Mouse (Mus musculus): Measurements from ENCODE around the gene Trpm8. TPM values are rescaled to one million over a fixed set of nuclear protein-coding genes. Genes with fewer than 3 reads are reported as not detected.

Trpm8 gene
- polyA plus RNA-seq, 1 experiment from 2014 or later, result not detected

DNA sequence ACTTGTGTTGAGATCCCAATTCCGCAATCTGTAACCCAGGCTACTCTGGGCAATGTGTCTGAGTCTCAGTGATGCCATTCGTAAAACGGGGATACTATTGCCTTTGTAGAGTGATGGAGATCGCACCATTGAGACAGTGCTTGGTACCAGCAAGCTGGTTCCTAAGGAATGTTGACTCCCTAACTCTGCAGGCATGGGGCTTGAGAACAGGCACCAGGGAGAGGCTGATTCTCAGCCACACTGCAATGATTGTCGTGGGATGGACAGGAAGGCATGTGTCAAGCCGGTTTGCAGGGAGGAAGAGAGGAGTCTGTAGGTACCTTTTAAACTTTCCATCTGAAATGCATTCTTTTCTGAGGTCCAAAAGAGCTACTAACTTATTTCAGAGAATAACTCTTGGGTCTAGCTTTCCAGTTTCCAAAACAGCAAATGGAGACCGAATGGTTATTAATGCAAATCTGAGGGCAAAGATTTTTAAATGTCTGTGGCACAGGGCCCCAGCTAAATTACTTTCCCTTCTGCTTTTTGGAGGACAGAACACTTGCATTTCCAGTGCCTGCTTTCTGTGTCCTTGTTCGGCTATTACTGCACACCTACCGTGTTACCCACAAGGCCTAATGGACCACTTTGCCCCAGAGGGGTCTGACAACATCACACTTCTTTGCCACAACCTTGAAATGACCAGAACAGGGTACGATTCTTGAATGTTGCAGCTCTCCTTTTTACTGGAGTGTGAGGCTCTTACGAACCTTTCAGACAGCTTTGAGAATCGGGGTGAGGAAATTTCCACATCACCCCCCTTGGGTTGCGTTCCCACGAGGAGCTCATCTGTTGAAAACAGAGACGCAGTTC is 6.1 kb downstream of the Trpm8 start:
- Histone ChIP-seq H3K4me1 (no peaks in the 10 kb centered on the region), H3K4me3 (no peak overlapping the region), H3K27ac (no peak overlapping the region), H3K27me3 (no peaks in the 10 kb centered on the region), H3K9ac (no peak overlapping the region), H3K4me2 (replicated peaks) (no peak overlapping the region), H3K36me3 (no peaks in the 10 kb centered on the region), H3K9me3 (replicated peaks) (peaks cover 63% of the 10 kb centered on the region)
- WGBS, result 79% methylated on average over 15 of the region's 15 CpGs
- no peak for ATAC-seq (ENCODE audit: low FRiP score)

DNA sequence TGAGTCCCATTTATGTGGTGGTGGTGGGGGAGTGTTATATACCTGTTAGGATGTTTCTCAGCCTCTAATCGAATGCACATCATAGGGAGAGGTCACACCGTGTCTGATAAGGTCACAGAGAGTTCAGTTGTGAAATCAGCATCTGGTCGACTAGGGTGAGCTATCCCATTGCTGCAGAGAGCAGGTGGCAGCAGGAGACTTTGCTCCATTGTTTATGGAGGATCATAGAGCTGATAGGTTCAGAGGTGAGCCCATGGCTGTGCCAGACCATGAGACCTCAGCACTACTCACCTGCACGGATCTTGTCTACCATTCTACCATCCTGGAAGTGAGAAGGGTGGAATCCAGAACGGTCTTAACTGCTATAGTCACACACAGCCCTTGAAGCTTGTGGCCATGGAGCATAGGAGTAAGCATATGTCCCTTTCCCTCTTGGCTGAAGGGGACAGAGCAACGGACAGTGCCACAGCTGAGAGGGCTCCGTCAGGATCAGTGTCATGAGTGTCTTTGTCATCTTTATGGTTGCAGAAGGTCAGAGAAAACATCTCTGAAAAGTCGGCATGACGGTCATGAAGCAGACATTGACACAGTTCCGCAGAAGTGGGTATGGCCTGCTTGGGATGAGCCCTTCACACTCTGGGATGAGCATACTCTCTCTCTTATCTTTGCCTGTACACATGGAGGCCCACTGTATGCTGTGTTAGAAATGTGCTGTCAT is 6.9 kb downstream of the Trpm8 start:
- Histone ChIP-seq H3K4me1 (no peaks in the 10 kb centered on the region), H3K4me3 (no peak overlapping the region), H3K9me3 (replicated peaks) (peaks cover 68% of the 10 kb centered on the region), H3K9ac (no peak overlapping the region), H3K36me3 (no peaks in the 10 kb centered on the region), H3K27me3 (no peaks in the 10 kb centered on the region), H3K27ac (no peak overlapping the region), H3K4me2 (replicated peaks) (no peak overlapping the region)
- WGBS, result 60% methylated on average over 10 of the region's 10 CpGs
- ATAC-seq (ENCODE audit: low FRiP score), result peak; percentile 36

DNA sequence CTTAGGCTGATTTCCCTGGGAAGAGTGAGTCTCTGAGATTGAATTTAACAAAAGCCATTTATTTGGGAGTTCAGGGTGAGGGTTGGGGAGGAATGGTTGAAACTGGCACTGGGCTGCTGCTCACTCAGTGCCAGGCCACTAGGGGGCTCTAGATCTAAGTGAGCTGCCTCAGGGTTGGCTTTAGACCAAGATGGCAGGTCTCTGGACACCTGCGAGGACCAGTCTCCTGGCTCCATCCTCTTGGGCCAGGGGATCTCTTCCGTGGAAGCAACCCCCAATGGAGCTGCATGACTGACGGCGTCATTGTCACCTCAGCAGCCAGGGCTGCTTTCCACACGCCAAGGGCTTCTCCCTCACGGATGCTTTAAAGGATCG is 7.5 kb downstream of the Trpm8 start:
- Histone ChIP-seq H3K36me3 (no peaks in the 10 kb centered on the region), H3K4me2 (replicated peaks) (no peak overlapping the region), H3K9ac (no peak overlapping the region), H3K4me3 (no peak overlapping the region), H3K27me3 (no peaks in the 10 kb centered on the region), H3K27ac (no peak overlapping the region), H3K9me3 (replicated peaks) (peaks cover 73% of the 10 kb centered on the region), H3K4me1 (no peaks in the 10 kb centered on the region)
- 61% methylated on average over 7 of the region's 7 CpGs for WGBS
- ATAC-seq (ENCODE audit: low FRiP score), result peak; percentile 15; the same call in 1 of the 2 replicates

DNA sequence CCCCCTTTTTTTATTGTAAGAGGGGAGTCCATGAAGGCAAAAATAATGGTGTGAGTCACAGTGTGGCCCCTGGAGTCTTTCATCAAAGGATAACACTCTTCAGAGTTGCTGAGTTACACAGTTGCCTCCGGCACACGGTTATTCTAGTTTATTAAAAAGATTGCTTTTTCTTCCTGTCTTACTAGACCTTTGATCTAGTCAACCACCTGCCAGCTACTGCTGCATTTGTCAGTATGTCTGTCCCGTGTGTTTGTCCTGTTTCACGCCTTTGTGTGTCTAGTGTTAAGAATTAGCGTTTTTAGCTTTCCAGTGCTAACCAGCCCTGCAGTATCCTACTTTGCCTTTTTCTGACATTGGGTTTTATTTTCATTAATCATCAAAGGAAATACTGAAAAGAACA is 8.2 kb downstream of the Trpm8 start:
- H3K27me3 ChIP-seq, result no peaks in the 10 kb centered on the region
- H3K9ac ChIP-seq, result no peak overlapping the region
- 70% methylated on average over 5 of the region's 5 CpGs for WGBS

DNA sequence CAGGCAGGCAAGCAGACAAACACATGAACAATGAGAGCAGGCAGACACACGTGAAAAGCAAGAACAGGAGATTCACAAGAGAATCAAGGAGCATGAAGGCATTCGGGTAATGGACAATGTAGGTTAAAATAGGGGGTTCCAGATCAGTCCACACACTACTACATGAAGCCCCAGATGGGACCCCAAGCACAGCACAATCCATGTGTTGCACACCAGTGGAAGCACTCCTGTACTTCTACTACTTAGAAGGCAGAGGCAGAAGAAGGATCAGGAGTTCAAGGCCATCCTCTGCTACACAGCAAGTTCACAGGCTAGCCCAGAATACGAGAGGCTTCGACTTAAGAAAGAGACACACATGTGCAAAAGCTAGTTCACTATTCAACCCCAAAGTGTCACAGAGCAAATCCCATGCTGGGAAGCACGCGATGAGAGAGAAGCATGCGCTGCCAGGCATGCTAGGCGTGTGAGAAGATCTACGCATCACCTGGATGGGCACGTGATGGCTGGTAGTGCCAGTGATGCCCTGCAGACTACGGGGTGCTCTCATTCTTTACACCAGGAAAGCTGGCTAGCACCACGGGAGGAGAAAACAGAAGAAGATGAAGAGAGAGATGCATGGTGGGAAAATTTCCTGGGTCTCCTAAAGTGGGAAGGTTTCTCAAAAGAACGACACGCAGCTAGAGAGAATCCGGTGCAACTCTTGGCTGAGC is 8.8 kb downstream of the Trpm8 start:
- Histone ChIP-seq H3K27me3 (no peaks in the 10 kb centered on the region), H3K4me2 (replicated peaks) (no peak overlapping the region), H3K4me1 (no peaks in the 10 kb centered on the region), H3K9ac (no peak overlapping the region), H3K9me3 (replicated peaks) (peaks cover 85% of the 10 kb centered on the region), H3K4me3 (no peak overlapping the region), H3K36me3 (no peaks in the 10 kb centered on the region), H3K27ac (no peak overlapping the region)
- 83% methylated on average over 15 of the region's 15 CpGs for WGBS
- ATAC-seq (ENCODE audit: low FRiP score), result no peak

More for the DNA sequence above, 8.2 kb downstream of the Trpm8 start:
- H3K27ac ChIP-seq, result no peak overlapping the region
- H3K36me3 ChIP-seq, result no peaks in the 10 kb centered on the region
- H3K4me2 ChIP-seq (replicated peaks), result no peak overlapping the region
- ATAC-seq (ENCODE audit: low FRiP score), result no peak
- peaks cover 80% of the 10 kb centered on the region for H3K9me3 ChIP-seq (replicated peaks)
- H3K4me1 ChIP-seq, result no peaks in the 10 kb centered on the region
- no peak overlapping the region for H3K4me3 ChIP-seq

DNA sequence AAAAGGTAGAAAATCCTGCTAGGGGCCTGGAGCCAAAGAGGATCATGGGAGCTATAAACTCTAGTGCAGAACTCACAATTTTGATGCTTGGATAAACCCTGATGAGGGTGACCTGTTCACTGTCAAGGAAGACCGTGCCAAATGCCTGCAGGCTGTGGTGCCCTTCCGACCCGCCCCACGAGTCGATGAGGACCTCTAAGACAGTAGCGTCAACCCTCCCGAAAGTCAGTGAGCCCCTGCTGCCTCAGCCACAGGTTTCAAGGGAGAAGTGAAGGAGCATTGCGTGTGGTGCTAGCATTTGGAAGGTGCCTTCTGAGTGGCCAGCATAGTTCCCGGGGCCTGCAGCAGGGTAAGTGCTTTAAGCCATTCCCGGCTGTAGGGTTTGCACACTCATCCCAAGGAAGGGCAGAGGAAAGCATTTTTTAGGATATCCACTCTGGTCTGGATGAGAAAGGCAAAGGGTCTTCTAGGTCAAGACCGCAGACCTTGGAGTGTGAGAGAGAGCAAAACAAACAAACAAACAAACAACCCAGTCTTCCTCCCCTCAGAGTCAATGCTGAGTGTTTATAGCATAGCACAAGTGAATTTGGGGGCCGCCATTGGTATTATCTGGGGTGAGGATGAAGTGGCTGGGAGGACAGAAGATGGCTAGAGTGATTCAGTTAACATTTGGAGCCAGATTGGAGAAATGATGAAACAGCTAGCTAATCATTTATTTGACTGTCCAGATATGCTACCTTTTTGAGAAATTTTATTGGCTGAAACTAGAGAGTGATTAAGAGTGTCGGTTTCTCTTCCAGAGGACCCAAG is 9.6 kb downstream of the Trpm8 start:
- Histone ChIP-seq H3K4me1 (no peaks in the 10 kb centered on the region), H3K9me3 (replicated peaks) (peaks cover 88% of the 10 kb centered on the region), H3K4me3 (no peak overlapping the region), H3K36me3 (no peaks in the 10 kb centered on the region), H3K27me3 (no peaks in the 10 kb centered on the region), H3K27ac (no peak overlapping the region), H3K9ac (no peak overlapping the region), H3K4me2 (replicated peaks) (no peak overlapping the region)
- WGBS, result 74% methylated on average over 13 of the region's 13 CpGs
- no peak for ATAC-seq (ENCODE audit: low FRiP score)

DNA sequence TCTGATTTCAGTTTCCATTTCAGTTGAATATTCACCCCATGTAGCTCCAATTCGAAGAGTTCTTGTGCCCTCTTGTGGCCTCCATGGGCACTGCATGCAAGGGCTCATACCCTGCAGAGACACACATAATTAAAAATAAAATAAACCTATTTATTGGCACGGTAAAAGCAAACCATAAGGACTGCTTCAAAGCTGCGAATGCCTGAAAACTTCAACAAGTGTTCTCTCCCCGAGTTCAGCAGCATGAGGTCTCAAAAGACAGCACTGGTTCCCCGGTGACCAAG is 10.2 kb downstream of the Trpm8 start:
- H3K36me3 ChIP-seq, result no peaks in the 10 kb centered on the region

DNA sequence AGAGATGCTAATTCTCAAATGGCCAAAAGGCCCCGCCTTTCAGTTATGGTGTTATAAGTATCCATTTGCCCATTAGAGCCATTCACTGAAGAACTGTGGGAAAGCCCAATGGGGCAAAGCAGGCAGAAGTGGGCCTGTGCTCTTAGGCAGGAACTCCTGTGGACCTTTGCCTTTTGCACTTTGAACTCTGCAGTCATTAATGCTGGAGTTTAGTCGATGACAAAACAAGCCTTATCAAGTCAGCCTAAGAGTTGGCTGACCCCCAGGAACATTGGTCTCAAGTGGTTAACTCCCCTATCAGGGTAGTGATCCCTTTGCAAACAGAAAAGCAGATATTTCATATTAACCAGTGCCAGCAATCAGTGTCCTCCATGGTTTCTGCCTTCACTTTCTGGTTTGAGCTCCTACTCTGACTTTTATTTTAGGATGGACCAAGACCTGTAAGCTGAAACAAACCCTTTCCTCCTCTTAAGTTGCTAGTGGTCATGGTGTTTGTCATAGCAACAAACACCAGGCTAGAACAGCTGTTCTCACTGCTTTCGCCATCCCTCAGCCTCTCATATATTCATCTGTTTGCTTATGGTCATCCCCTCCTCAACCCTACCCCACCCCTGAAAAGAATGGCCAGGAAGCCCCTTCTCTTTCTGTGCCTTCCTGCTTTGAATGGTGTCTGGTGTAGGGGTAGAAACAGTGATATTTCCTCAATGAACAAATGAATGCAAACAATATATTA is 10.8 kb downstream of the Trpm8 start:
- Histone ChIP-seq H3K27ac (no peak overlapping the region), H3K4me1 (no peaks in the 10 kb centered on the region), H3K4me2 (replicated peaks) (no peak overlapping the region), H3K36me3 (no peaks in the 10 kb centered on the region), H3K9ac (no peak overlapping the region), H3K27me3 (no peaks in the 10 kb centered on the region), H3K4me3 (no peak overlapping the region), H3K9me3 (replicated peaks) (peaks cover 82% of the 10 kb centered on the region)
- WGBS, result 43% methylated on average over 3 of the region's 3 CpGs
- no peak for ATAC-seq (ENCODE audit: low FRiP score)

More for the DNA sequence above, 10.2 kb downstream of the Trpm8 start:
- no peak overlapping the region for H3K27ac ChIP-seq
- 34% methylated on average over 5 of the region's 5 CpGs for WGBS
- no peak overlapping the region for H3K9ac ChIP-seq
- H3K9me3 ChIP-seq (replicated peaks), result peaks cover 88% of the 10 kb centered on the region
- ATAC-seq (ENCODE audit: low FRiP score), result no peak
- H3K27me3 ChIP-seq, result no peaks in the 10 kb centered on the region
- no peaks in the 10 kb centered on the region for H3K4me1 ChIP-seq
- H3K4me2 ChIP-seq (replicated peaks), result no peak overlapping the region
- no peak overlapping the region for H3K4me3 ChIP-seq

DNA sequence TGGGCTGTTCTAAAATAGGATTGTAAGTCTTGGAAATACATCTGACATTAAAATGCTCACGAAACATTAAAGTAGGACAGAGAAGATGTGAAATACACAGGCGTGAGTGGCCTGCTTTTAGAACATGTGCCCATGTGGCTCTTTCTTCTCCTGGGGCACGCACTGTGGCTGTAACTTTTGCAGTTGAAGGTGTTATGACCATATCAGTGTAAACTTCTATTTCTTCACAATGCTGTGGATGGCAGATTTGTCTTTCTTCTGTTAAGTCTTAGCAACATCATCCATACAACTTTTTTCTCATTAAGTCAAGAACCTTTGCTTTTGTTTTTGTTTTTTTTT is 11.3 kb downstream of the Trpm8 start:
- H3K27me3 ChIP-seq, result no peaks in the 10 kb centered on the region
- H3K4me2 ChIP-seq (replicated peaks), result no peak overlapping the region
- no peak for ATAC-seq (ENCODE audit: low FRiP score)
- H3K4me3 ChIP-seq, result no peak overlapping the region
- no peak overlapping the region for H3K9ac ChIP-seq
- no peak overlapping the region for H3K27ac ChIP-seq
- H3K36me3 ChIP-seq, result no peaks in the 10 kb centered on the region
- no peaks in the 10 kb centered on the region for H3K4me1 ChIP-seq
- H3K9me3 ChIP-seq (replicated peaks), result peaks cover 77% of the 10 kb centered on the region
- WGBS, result 76% methylated on average over 3 of the region's 3 CpGs

DNA sequence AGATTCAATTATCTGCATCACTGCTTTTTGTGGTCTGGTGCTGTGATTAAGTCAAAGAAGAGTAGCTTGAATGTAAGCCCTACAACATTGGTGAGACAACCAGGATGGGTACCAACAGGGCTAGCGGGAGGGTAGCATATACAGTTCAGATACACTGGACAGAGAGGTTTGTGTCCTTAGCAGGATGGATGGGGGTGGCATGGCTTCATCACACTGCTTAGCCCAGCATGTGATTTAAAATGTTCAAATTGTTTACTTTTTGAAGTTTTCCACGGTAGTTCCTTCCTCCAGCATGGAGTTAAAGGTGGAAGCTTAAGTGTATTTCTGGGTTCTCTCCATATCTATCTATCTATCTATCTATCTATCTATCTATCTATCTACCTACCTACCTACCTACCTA is 11.7 kb downstream of the Trpm8 start:
- 53% methylated on average over 2 of the region's 2 CpGs for WGBS
- no peaks in the 10 kb centered on the region for H3K36me3 ChIP-seq

DNA sequence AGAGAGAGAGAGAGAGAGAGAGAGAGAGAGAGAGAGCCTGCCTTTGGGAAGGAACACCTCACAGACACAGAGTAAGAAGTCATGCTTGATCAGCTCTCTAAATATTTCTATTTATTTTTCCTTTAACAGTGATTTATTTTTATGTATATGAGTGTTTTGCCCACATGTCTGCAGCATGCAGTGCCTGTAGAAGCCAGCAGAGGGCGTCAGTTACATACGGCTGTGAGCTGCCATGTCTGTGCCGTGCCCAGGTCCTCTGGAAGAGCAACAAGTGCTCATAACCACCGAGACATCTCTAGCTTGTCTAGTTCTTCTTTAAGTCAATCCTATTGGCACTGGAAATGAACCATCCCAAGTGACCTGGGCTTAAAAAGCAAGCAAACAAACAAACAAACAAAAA is 12.5 kb downstream of the Trpm8 start:
- Histone ChIP-seq H3K4me3 (no peak overlapping the region), H3K4me1 (no peaks in the 10 kb centered on the region), H3K9ac (no peak overlapping the region), H3K27me3 (no peaks in the 10 kb centered on the region), H3K36me3 (no peaks in the 10 kb centered on the region), H3K27ac (no peak overlapping the region), H3K9me3 (replicated peaks) (peaks cover 70% of the 10 kb centered on the region), H3K4me2 (replicated peaks) (no peak overlapping the region)
- WGBS, result 43% methylated on average over 4 of the region's 4 CpGs
- ATAC-seq (ENCODE audit: low FRiP score), result no peak

More for the DNA sequence above, 11.7 kb downstream of the Trpm8 start:
- H3K9me3 ChIP-seq (replicated peaks), result peaks cover 73% of the 10 kb centered on the region
- no peak overlapping the region for H3K9ac ChIP-seq
- no peak for ATAC-seq (ENCODE audit: low FRiP score)
- H3K4me2 ChIP-seq (replicated peaks), result no peak overlapping the region
- no peak overlapping the region for H3K4me3 ChIP-seq
- no peaks in the 10 kb centered on the region for H3K27me3 ChIP-seq
- no peak overlapping the region for H3K27ac ChIP-seq
- H3K4me1 ChIP-seq, result no peaks in the 10 kb centered on the region
